Mouse (Mus musculus) megakaryocyte, embryonic 14.5 days (primary cell): ENCODE data around the gene C4b.
"Not testable (repeated sequence)": the region's sequence is repeated elsewhere in the genome, so short reads cannot be mapped to it uniquely, and the experiment has no call there.

Experiments used
- FLI1 ChIP-seq: IDR thresholded peaks from 2 replicates; pipeline ENCODE4 v1.6.1; 2012; ENCODE audit warnings: low read length, inconsistent platforms, mixed read lengths
- GATA1 ChIP-seq: IDR thresholded peaks from 3 replicates; pipeline ENCODE4 v1.6.1; 2012; ENCODE audit warnings: mixed read lengths, low read length, inconsistent platforms, borderline replicate concordance

DNA sequence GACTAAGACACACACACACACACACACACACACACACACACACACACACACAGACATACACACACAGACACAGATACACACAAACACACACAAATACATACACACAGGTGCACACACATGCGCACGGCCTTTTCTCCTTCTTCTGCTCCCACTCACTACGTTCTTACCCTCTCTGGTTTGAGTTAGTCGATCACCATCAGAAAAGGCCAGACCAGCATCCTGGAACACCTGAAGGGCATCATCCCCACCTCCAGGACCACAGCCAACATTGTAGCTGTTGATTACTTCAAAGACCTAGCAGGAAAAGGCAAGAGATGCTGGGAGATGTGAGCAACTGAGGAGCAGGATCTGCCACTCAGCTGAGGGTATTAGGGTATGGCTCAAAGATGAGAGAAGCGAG is 6.2 kb downstream of the C4b start:
- TF ChIP-seq GATA1, FLI1: not testable (repeated sequence)
